Mouse (Mus musculus): ENCODE data around the gene Cdkn2c. TPM values are rescaled to one million over a fixed set of nuclear protein-coding genes. Genes with fewer than 3 reads are reported as not detected.

Cdkn2c gene
- polyA plus RNA-seq, 1 experiment from 2014 or later, result 4.0 TPM

- Histone ChIP-seq H3K27ac (replicated peaks) (no peak overlapping the region), H3K27me3 (ENCODE audit: low read depth, poor library complexity, severe bottlenecking) (peaks cover 87% of the 10 kb centered on the region), H3K9me3 (replicated peaks) (no peaks in the 10 kb centered on the region), H3K36me3 (no peaks in the 10 kb centered on the region), H3K4me1 (peaks cover 12% of the 10 kb centered on the region), H3K4me3 (no peak overlapping the region)
- no peak for DNase-seq (ENCODE audit: low spot score)
- 40% methylated on average over 2 of the region's 2 CpGs for WGBS
Observed at GRCm38 (mm10) chr4:109654701-109655100, 12.3 kb downstream of the Cdkn2c start.

GRCm38 (mm10) chr4:109653251-109653650, 13.7 kb downstream of the Cdkn2c start:
- no peaks in the 10 kb centered on the region for H3K9me3 ChIP-seq (replicated peaks)
- peaks cover 12% of the 10 kb centered on the region for H3K4me1 ChIP-seq
- peaks cover 72% of the 10 kb centered on the region for H3K27me3 ChIP-seq (ENCODE audit: low read depth, poor library complexity, severe bottlenecking)
- no peak overlapping the region for H3K4me3 ChIP-seq
- H3K36me3 ChIP-seq, result no peaks in the 10 kb centered on the region
- no peak overlapping the region for H3K27ac ChIP-seq (replicated peaks)
- DNase-seq (ENCODE audit: low spot score), result no peak

DNA sequence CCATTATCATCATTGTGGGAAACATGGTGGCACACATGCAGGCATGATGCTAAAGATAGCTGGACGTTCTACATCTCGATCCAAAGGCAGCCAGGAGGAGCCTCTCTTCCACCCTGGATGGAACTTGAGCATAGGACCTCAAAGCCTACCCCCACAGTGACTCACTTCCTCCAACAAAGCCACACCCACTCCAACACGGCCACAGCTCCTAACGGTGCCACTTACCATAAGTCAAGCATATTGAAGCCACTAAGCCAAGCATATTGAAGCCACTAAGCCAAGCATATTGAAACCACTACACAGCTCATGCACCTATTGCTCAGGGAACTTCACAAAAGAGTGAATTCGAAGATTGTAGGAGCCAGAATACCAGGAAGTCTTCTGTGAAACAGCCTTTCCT, 17.7 kb downstream of the Cdkn2c start:
- no peak overlapping the region for H3K27ac ChIP-seq (replicated peaks)
- no peak for DNase-seq (ENCODE audit: low spot score)
- WGBS, result 80% methylated on average over 5 of the region's 5 CpGs
- H3K4me3 ChIP-seq, result no peak overlapping the region
- H3K36me3 ChIP-seq, result no peaks in the 10 kb centered on the region
- H3K4me1 ChIP-seq, result no peaks in the 10 kb centered on the region
- peaks cover 33% of the 10 kb centered on the region for H3K27me3 ChIP-seq (ENCODE audit: low read depth, poor library complexity, severe bottlenecking)
- H3K9me3 ChIP-seq (replicated peaks), result no peaks in the 10 kb centered on the region

GRCm38 (mm10) chr4:109647281-109647680, 19.7 kb downstream of the Cdkn2c start:
- Histone ChIP-seq H3K4me3 (no peak overlapping the region), H3K27me3 (ENCODE audit: low read depth, poor library complexity, severe bottlenecking) (peaks cover 13% of the 10 kb centered on the region), H3K9me3 (replicated peaks) (no peaks in the 10 kb centered on the region), H3K27ac (replicated peaks) (no peak overlapping the region), H3K36me3 (no peaks in the 10 kb centered on the region), H3K4me1 (no peaks in the 10 kb centered on the region)
- 83% methylated on average over 4 of the region's 4 CpGs for WGBS
- DNase-seq (ENCODE audit: low spot score), result no peak

GRCm38 (mm10) chr4:109641451-109641850, 25.5 kb downstream of the Cdkn2c start:
- no peak for DNase-seq (ENCODE audit: low spot score)
- no peaks in the 10 kb centered on the region for H3K36me3 ChIP-seq
- no peaks in the 10 kb centered on the region for H3K27me3 ChIP-seq (ENCODE audit: low read depth, poor library complexity, severe bottlenecking)
- no peaks in the 10 kb centered on the region for H3K4me1 ChIP-seq
- H3K27ac ChIP-seq (replicated peaks), result no peak overlapping the region
- no peak overlapping the region for H3K4me3 ChIP-seq
- WGBS, result 81% methylated on average over 3 of the region's 3 CpGs
- H3K9me3 ChIP-seq (replicated peaks), result no peaks in the 10 kb centered on the region

DNA sequence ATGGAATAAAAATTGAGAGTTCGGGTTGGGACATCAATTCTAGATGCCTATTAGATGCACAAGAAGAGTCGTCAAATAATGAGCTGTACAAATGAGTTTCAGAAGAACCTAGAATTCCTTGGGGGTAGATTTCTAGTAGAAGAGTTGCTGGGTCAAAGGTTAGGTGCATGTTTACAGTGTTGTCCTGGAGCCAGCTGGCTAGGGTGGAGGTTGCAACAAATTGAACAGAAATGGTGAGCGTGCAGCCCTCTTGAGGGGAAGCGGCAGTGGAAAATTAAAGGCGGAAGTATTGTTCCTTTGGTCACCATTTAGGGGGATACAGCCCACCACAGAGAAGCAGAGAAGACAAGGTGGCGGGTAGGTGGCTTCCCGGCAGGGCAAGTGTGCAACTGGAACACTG, 26.8 kb downstream of the Cdkn2c start:
- Histone ChIP-seq H3K27me3 (ENCODE audit: low read depth, poor library complexity, severe bottlenecking) (no peaks in the 10 kb centered on the region), H3K4me1 (no peaks in the 10 kb centered on the region), H3K4me3 (no peak overlapping the region), H3K9me3 (replicated peaks) (no peaks in the 10 kb centered on the region), H3K27ac (replicated peaks) (no peak overlapping the region), H3K36me3 (no peaks in the 10 kb centered on the region)
- DNase-seq (ENCODE audit: low spot score), result no peak
- WGBS, result 88% methylated on average over 7 of the region's 7 CpGs

DNA sequence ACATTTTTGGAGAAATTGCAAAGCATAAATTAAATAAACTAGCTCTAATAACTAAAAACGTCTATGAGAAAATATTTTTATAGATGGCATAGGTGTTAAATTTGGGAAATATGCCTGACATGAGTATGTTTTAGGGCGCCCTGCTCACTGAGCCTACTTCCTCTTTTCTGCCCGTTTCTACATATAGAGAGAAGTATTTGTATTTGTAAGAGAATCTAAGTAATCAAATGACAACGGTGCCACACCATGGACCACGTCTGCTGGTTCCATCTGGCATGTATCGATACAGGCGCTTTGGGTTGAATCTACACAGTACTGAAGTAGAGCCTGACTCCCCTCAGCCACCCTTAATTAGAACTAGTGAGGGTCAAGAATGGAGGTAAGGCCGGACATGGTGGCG, 27.6 kb downstream of the Cdkn2c start:
- Histone ChIP-seq H3K9me3 (replicated peaks) (no peaks in the 10 kb centered on the region), H3K27ac (replicated peaks) (no peak overlapping the region), H3K27me3 (ENCODE audit: low read depth, poor library complexity, severe bottlenecking) (no peaks in the 10 kb centered on the region), H3K4me3 (no peak overlapping the region), H3K4me1 (no peaks in the 10 kb centered on the region), H3K36me3 (no peaks in the 10 kb centered on the region)
- WGBS, result 91% methylated on average over 9 of the region's 9 CpGs
- DNase-seq (ENCODE audit: low spot score), result no peak

DNA sequence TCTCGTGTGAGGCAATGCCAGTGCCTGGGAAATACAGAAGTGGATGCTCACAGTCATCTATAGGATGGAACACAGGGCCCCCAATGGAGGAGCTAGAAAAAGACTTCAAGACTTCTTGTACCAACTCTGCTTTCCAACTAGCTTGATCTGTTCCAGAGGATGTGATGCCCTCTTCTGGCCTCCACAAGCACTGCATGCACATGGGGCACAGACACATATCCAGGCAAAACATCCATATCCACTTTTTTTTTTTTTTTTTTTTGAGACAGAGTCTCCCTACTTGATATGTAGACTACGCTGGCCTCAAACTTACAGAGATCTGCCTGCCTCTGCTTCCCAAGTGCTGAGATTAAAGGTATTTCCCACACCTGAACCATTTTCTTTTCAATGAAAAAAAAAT, 32.0 kb downstream of the Cdkn2c start:
- DNase-seq (ENCODE audit: low spot score), result no peak
- H3K4me3 ChIP-seq, result no peak overlapping the region
- 91% methylated on average over 2 of the region's 2 CpGs for WGBS
- H3K9me3 ChIP-seq (replicated peaks), result no peaks in the 10 kb centered on the region
- H3K36me3 ChIP-seq, result no peaks in the 10 kb centered on the region
- no peaks in the 10 kb centered on the region for H3K4me1 ChIP-seq
- H3K27ac ChIP-seq (replicated peaks), result no peak overlapping the region
- no peaks in the 10 kb centered on the region for H3K27me3 ChIP-seq (ENCODE audit: low read depth, poor library complexity, severe bottlenecking)

GRCm38 (mm10) chr4:109631029-109631428, 36.0 kb downstream of the Cdkn2c start:
- Histone ChIP-seq H3K27me3 (ENCODE audit: low read depth, poor library complexity, severe bottlenecking) (no peaks in the 10 kb centered on the region), H3K4me3 (no peak overlapping the region), H3K9me3 (replicated peaks) (no peaks in the 10 kb centered on the region), H3K27ac (replicated peaks) (no peak overlapping the region), H3K4me1 (no peaks in the 10 kb centered on the region), H3K36me3 (no peaks in the 10 kb centered on the region)
- DNase-seq (ENCODE audit: low spot score), result no peak
- WGBS, result 87% methylated on average over 4 of the region's 4 CpGs

- no peaks in the 10 kb centered on the region for H3K27me3 ChIP-seq (ENCODE audit: low read depth, poor library complexity, severe bottlenecking)
- no peaks in the 10 kb centered on the region for H3K4me1 ChIP-seq
- DNase-seq (ENCODE audit: low spot score), result no peak
- no peaks in the 10 kb centered on the region for H3K36me3 ChIP-seq
- H3K27ac ChIP-seq (replicated peaks), result no peak overlapping the region
- H3K4me3 ChIP-seq, result no peak overlapping the region
- WGBS, result 79% methylated on average over 2 of the region's 2 CpGs
- H3K9me3 ChIP-seq (replicated peaks), result no peaks in the 10 kb centered on the region
Observed at GRCm38 (mm10) chr4:109630215-109630614, 36.8 kb downstream of the Cdkn2c start.

DNA sequence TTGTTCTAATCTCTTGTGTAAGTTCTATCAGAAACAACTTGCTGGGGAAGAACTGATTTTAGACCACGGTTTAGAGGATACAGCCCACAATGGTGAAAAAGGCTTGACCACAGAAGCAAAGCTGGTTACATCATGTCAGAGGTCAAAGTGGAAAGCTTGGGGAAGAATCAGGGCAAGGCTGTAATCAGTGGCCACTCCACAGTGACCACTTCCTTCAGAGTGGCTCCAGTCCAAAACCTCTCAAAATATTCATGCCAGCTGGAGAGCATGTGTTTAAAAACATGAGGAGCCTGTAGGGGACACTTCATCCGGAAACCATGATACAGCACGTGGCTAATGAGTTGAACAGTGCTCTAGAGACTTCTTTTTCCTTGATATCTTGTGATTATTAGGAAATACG, 54.4 kb downstream of the Cdkn2c start:
- no peak overlapping the region for H3K4me3 ChIP-seq
- no peaks in the 10 kb centered on the region for H3K4me1 ChIP-seq
- WGBS, result 87% methylated on average over 4 of the region's 4 CpGs
- no peaks in the 10 kb centered on the region for H3K36me3 ChIP-seq
- no peak overlapping the region for H3K27ac ChIP-seq (replicated peaks)
- no peak for DNase-seq (ENCODE audit: low spot score)
- H3K9me3 ChIP-seq (replicated peaks), result no peaks in the 10 kb centered on the region
- no peaks in the 10 kb centered on the region for H3K27me3 ChIP-seq (ENCODE audit: low read depth, poor library complexity, severe bottlenecking)

Other genes starting within 250 kb of the Cdkn2c start
- gene Rnf11, start 182.5 kb downstream of the Cdkn2c start, polyA plus RNA-seq (2016; fragmentation: Nextera tagmentation; extraction: Ambion mirVana), result 24.5 and 30.9 TPM in 2 replicates
- not detected in 2 replicates for gene 4930522H14Rik, start 135.9 kb downstream of the Cdkn2c start, polyA plus RNA-seq (2016; fragmentation: Nextera tagmentation; extraction: Ambion mirVana)
- gene Faf1, start 9.4 kb upstream of the Cdkn2c start, polyA plus RNA-seq (2016; fragmentation: Nextera tagmentation; extraction: Ambion mirVana), result 28.7 and 30.5 TPM in 2 replicates

Measured in midbrain, embryonic 10.5 days (tissue).